Mouse (Mus musculus) adrenal gland, postnatal 10 days (tissue): ENCODE results near the gene Eme1. TPM values are rescaled to one million over a fixed set of nuclear protein-coding genes. Genes with fewer than 3 reads are reported as not detected.

Source experiments
- DNase-seq: peaks from one replicate; pipeline ENCODE4 v3.0.0; 2021; ENCODE audit warnings: mixed read lengths
- total RNA-seq, 2 experiments: library from RNA; stranded (reverse); gene quantifications; 2 replicates each; pipeline ENCODE4 v1.2.3; 2021

The Eme1 gene
- total RNA-seq, 2 experiments from 2014 or later, result 2.0 to 3.6 TPM

GRCm38 (mm10) chr11:94597319-94597718, 56.4 kb downstream of the Eme1 start:
- peak; percentile 90 for DNase-seq

- DNase-seq, result peak; percentile 27
These were observed 57.4 kb downstream of the Eme1 start for GRCm38 (mm10) chr11:94596311-94596852.

Other genes starting within 250 kb of the Eme1 start
- gene Cacna1g, start 179.8 kb downstream of the Eme1 start, total RNA-seq, result 1 to 10 TPM; 2.1 to 2.8 TPM
- not detected for gene Spata20, start 167.8 kb downstream of the Eme1 start, total RNA-seq
- gene Epn3, start 154.0 kb downstream of the Eme1 start, total RNA-seq, result 10 to 100 TPM in 1 of 2 experiments, 1 to 10 TPM in 1; 7.0 to 10.2 TPM
- gene Mycbpap, start 132.2 kb downstream of the Eme1 start, total RNA-seq, result 1 to 10 TPM; 3.3 to 4.8 TPM
- gene Rsad1, start 104.7 kb downstream of the Eme1 start, total RNA-seq, result 10 to 100 TPM in 1 of 2 experiments, 1 to 10 TPM in 1; 8.3 to 10.1 TPM
- gene Chad, start 88.9 kb downstream of the Eme1 start, total RNA-seq, result 1 to 10 TPM in 1 of 2 experiments, under 1 TPM in 1; 0.39 to 2.9 TPM
- gene Acsf2, start 52.1 kb downstream of the Eme1 start, total RNA-seq, result 10 to 100 TPM; 55.9 to 57.7 TPM
- gene Lrrc59, start 24.2 kb downstream of the Eme1 start, total RNA-seq, result 100 to 1,000 TPM; 101 to 119 TPM
- 10 to 100 TPM; 92.1 to 96.4 TPM for gene Mrpl27, start 197 bp downstream of the Eme1 start, total RNA-seq
- 10 to 100 TPM; 19.8 to 26.5 TPM for gene Xylt2, start 23.6 kb upstream of the Eme1 start, total RNA-seq
- gene Gm11541, start 50.5 kb upstream of the Eme1 start, total RNA-seq, result not detected
- gene Cdc34b, start 87.8 kb upstream of the Eme1 start, total RNA-seq, result under 1 TPM; 0.36 to 0.48 TPM
- gene Tmem92, start 128.7 kb upstream of the Eme1 start, total RNA-seq, result not detected